7 mouse cellular contexts compared by ENCODE assay signal in the genomic region with DNA sequence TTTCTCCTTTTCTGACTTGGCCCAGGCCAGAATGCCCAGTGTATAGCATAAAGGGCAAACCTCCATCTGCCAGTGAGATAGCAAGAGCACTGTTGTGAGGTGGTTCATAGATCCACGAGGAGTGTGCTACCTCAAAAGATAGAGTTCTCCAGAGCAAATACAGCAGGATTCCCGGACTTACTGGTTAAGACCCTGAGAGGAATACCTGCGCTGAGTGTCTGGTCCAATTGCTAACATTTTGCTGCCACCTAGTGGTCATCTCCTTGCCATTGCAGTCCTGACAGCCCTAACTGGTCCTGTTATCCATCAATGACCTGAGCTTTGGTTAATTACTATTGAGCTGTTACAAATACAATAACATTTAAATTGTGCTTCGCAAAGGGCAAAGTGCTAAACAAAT.
A peak's percentile ranks its signal among the peaks of the same experiment; 100 is the strongest.
DNase-seq lines count a peak whose midpoint lies in the region; ATAC-seq and TF ChIP-seq lines count a peak whose summit lies in the region.

No protein-coding gene starts in this region.

- H3K4me1 ChIP-seq in hindbrain, postnatal 0 days (ENCODE audit: insufficient read depth, low read length): no peaks in the 10 kb centered on the region

- H3K4me3 ChIP-seq in hindbrain, postnatal 0 days (ENCODE audit: low read length): no peak overlapping the region

- no peaks in the 10 kb centered on the region for H3K36me3 ChIP-seq in hindbrain, postnatal 0 days (ENCODE audit: insufficient read depth, low read length)

- peak; percentile 89 for ATAC-seq in hindbrain, postnatal 0 days
- peak; percentile 93 for ATAC-seq in megakaryocyte, adult 5-6 weeks (ENCODE audit: poor library complexity, severe bottlenecking)

- peak; percentile 61 for DNase-seq in T-cell, adult 2 months (ENCODE audit: low spot score)
- peak; percentile 68 for DNase-seq in cerebellum, adult 8-10 months
- peak; percentile 58 to 91 for DNase-seq in frontal cortex, adult 2 months (ENCODE audit: extremely low spot score in 1 of 2, low spot score in 1 of 2)
- DNase-seq in hindbrain, postnatal 0 days (ENCODE audit: low spot score): peak; percentile 95
- DNase-seq in left cerebral cortex, adult 11 months (ENCODE audit: low spot score): peak; percentile 61
- DNase-seq in right cerebral cortex, postnatal 10 days (ENCODE audit: low spot score in 2 of 2): peak; percentile 78 to 80

- H3K4me2 ChIP-seq in hindbrain, postnatal 0 days (ENCODE audit: low read depth, low read length): no peak overlapping the region

- WGBS in hindbrain, postnatal 0 days: 5% methylated on average over 4 of the region's 4 CpGs

- peak; percentile 99 for TF ChIP-seq CTCF in hindbrain, postnatal 0 days (IDR thresholded peaks at IDR 0.05; ENCODE audit: low read depth)

- H3K27me3 ChIP-seq in hindbrain, postnatal 0 days (ENCODE audit: insufficient read depth, low read length): no peaks in the 10 kb centered on the region

- H3K9me3 ChIP-seq in hindbrain, postnatal 0 days (ENCODE audit: low read length): no peaks in the 10 kb centered on the region

- H3K27ac ChIP-seq in hindbrain, postnatal 0 days: no peak overlapping the region

- H3K9ac ChIP-seq in hindbrain, postnatal 0 days (replicated peaks; ENCODE audit: low read length): no peak overlapping the region
